ENCODE assay signal across 8 mouse cellular contexts in genomic region chr9:14059228-14059779, GRCm38 (mm10).
DNase-seq lines count a peak whose midpoint lies in the region; ATAC-seq and TF ChIP-seq lines count a peak whose summit lies in the region.

No protein-coding gene starts in this region.

- CTCF ChIA-PET in Patski (lab: Charles Lee) = no interaction called here

- in situ Hi-C loops in Patski (cut with MboI; ENCODE audit: low pct_unique_long_range_greater_than_20kb) = loop anchor here (5.0 to 10.0 kb wide), 2 partner anchors 165 to 218 kb away; partner anchors contain the start of gene Sesn3

- H3K9ac ChIP-seq in hindbrain, embryonic 14.5 days = no peak overlapping the region
- H3K9ac ChIP-seq in hindbrain, embryonic 12.5 days = no peak overlapping the region
- H3K9ac ChIP-seq in embryonic facial prominence, embryonic 14.5 days (ENCODE audit: low read depth, low read length) = no peak overlapping the region
- no peak overlapping the region for H3K9ac ChIP-seq in intestine, postnatal 0 days (ENCODE audit: low read depth, low read length)

- no peaks in the 10 kb centered on the region for H3K36me3 ChIP-seq in hindbrain, embryonic 14.5 days (replicated peaks; ENCODE audit: control insufficient read depth, insufficient read depth)
- H3K36me3 ChIP-seq in hindbrain, embryonic 12.5 days = no peaks in the 10 kb centered on the region
- H3K36me3 ChIP-seq in embryonic facial prominence, embryonic 14.5 days (ENCODE audit: control insufficient read depth, insufficient read depth, low read length) = no peaks in the 10 kb centered on the region
- H3K36me3 ChIP-seq in intestine, postnatal 0 days (ENCODE audit: control insufficient read depth, insufficient read depth) = no peaks in the 10 kb centered on the region

- WGBS in hindbrain, embryonic 14.5 days = 54% methylated on average over 7 of the region's 7 CpGs
- WGBS in hindbrain, embryonic 12.5 days = 54% methylated on average over 7 of the region's 7 CpGs
- 24% methylated on average over 7 of the region's 7 CpGs for WGBS in embryonic facial prominence, embryonic 14.5 days
- WGBS in intestine, postnatal 0 days = 45% methylated on average over 7 of the region's 7 CpGs

- H3K4me2 ChIP-seq in hindbrain, embryonic 14.5 days (replicated peaks) = no peak overlapping the region
- H3K4me2 ChIP-seq in hindbrain, embryonic 12.5 days (replicated peaks) = no peak overlapping the region
- H3K4me2 ChIP-seq in embryonic facial prominence, embryonic 14.5 days (ENCODE audit: low read depth, low read length) = no peak overlapping the region
- H3K4me2 ChIP-seq in intestine, postnatal 0 days (replicated peaks; ENCODE audit: low read depth) = no peak overlapping the region

- no peaks in the 10 kb centered on the region for H3K27me3 ChIP-seq in hindbrain, embryonic 14.5 days (ENCODE audit: control insufficient read depth, insufficient read depth, low read length)
- no peaks in the 10 kb centered on the region for H3K27me3 ChIP-seq in hindbrain, embryonic 12.5 days
- H3K27me3 ChIP-seq in Patski = no peaks in the 10 kb centered on the region
- no peaks in the 10 kb centered on the region for H3K27me3 ChIP-seq in embryonic facial prominence, embryonic 14.5 days (replicated peaks; ENCODE audit: control insufficient read depth, insufficient read depth, low read length)
- no peaks in the 10 kb centered on the region for H3K27me3 ChIP-seq in intestine, postnatal 0 days (replicated peaks; ENCODE audit: control insufficient read depth, insufficient read depth, low read length)

- TF ChIP-seq CTCF in Patski (IDR thresholded peaks at IDR 0.05) = peak; percentile 33
- peak; percentile 57 for TF ChIP-seq CTCF in intestine, postnatal 0 days (IDR thresholded peaks at IDR 0.05; ENCODE audit: low read depth)

- H3K9me3 ChIP-seq in hindbrain, embryonic 14.5 days (ENCODE audit: control insufficient read depth, low read length) = no peaks in the 10 kb centered on the region
- no peaks in the 10 kb centered on the region for H3K9me3 ChIP-seq in hindbrain, embryonic 12.5 days (replicated peaks)
- no peaks in the 10 kb centered on the region for H3K9me3 ChIP-seq in embryonic facial prominence, embryonic 14.5 days (ENCODE audit: control insufficient read depth, low read length)
- no peaks in the 10 kb centered on the region for H3K9me3 ChIP-seq in intestine, postnatal 0 days (ENCODE audit: control insufficient read depth)

- H3K27ac ChIP-seq in hindbrain, embryonic 14.5 days = no peak overlapping the region
- no peak overlapping the region for H3K27ac ChIP-seq in hindbrain, embryonic 12.5 days
- peak overlapping the region; percentile 77 for H3K27ac ChIP-seq in embryonic facial prominence, embryonic 14.5 days (replicated peaks; ENCODE audit: low read depth, low read length)
- no peak overlapping the region for H3K27ac ChIP-seq in intestine, postnatal 0 days (ENCODE audit: low read depth, low read length)

- ATAC-seq in hindbrain, embryonic 14.5 days (ENCODE audit: low FRiP score) = peak; percentile 31; the same call in 1 of the 2 replicates
- ATAC-seq in hindbrain, embryonic 12.5 days (ENCODE audit: low FRiP score) = no peak
- no peak for ATAC-seq in Patski
- ATAC-seq in embryonic facial prominence, embryonic 14.5 days (ENCODE audit: low read depth) = peak; percentile 62
- ATAC-seq in intestine, postnatal 0 days = peak; percentile 41; the same call in 1 of the 2 replicates

- POLR2A ChIA-PET in Patski (lab: Charles Lee) = no interaction called here

- no peak overlapping the region for H3K4me3 ChIP-seq in hindbrain, embryonic 14.5 days (replicated peaks; ENCODE audit: low read length)
- no peak overlapping the region for H3K4me3 ChIP-seq in hindbrain, embryonic 12.5 days
- H3K4me3 ChIP-seq in embryonic facial prominence, embryonic 14.5 days (ENCODE audit: low read depth, low read length) = no peak overlapping the region
- H3K4me3 ChIP-seq in intestine, postnatal 0 days (ENCODE audit: low read depth, low read length) = no peak overlapping the region

- H3K4me1 ChIP-seq in hindbrain, embryonic 14.5 days (replicated peaks; ENCODE audit: control insufficient read depth, insufficient read depth, low read length) = peaks cover 11% of the 10 kb centered on the region; the same call in 1 of the 2 replicates
- H3K4me1 ChIP-seq in hindbrain, embryonic 12.5 days = peaks cover 7% of the 10 kb centered on the region
- H3K4me1 ChIP-seq in embryonic facial prominence, embryonic 14.5 days (ENCODE audit: control insufficient read depth, insufficient read depth, low read length) = peaks cover 40% of the 10 kb centered on the region
- no peaks in the 10 kb centered on the region for H3K4me1 ChIP-seq in intestine, postnatal 0 days (replicated peaks; ENCODE audit: control insufficient read depth, insufficient read depth, low read length)

- no peak for DNase-seq in hindbrain, embryonic 14.5 days (ENCODE audit: low spot score)
- no peak for DNase-seq in Patski (ENCODE audit: low read depth, low spot score)
- DNase-seq in embryonic facial prominence, embryonic 14.5 days (ENCODE audit: low spot score) = peak; percentile 78
- DNase-seq in cerebellum, postnatal 36 days = no peak
- no peak for DNase-seq in cerebellum, adult 9-11 months
- no peak for DNase-seq in frontal cortex, postnatal 10 days (ENCODE audit: low spot score in 2 of 2)

Comparison
In these comparisons a context has a peak if more than half of its experiments do, and no peak if none do; other contexts are left out.
1. ATAC-seq: peak in hindbrain, embryonic 14.5 days (single experiment), embryonic facial prominence, embryonic 14.5 days (single experiment) and intestine, postnatal 0 days (single experiment); none in hindbrain, embryonic 12.5 days (single experiment) and Patski (single experiment).